Mouse (Mus musculus) monocyte, adult 2 months (primary cell): ENCODE results near the gene Esp15.
"Not testable (repeated sequence)": the region's sequence is repeated elsewhere in the genome, so short reads cannot be mapped to it uniquely, and the experiment has no call there.

Source experiments
- DNase-seq, 2 experiments: peaks; one replicate each; pipeline ENCODE4 v3.0.0; 2022; ENCODE audit warnings: low spot score in 2 of 2, low read depth in 1 of 2

The Esp15 gene

DNA sequence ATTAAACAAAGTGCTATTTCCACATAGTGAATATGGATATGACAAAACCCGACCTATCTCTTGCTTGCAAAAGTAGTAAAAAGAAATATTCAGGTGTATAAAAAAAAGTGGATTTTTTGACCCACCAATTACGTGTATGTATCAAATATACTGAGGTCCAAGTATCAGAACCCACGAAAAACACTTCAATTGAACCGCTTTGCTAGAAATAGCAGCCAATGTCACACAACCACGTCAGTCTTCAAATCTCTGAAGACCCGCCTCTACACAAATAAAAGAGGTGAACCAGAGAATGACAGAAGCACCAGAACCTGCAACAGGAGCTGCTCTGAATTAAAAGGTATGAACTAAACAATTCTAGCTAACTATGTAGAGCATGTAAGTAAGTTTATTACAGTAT, at the start of gene Esp15:
Gene Esp15, plus strand, starts transcription at position 301 of the 400 bp plus-strand sequence.
- not testable (repeated sequence) for DNase-seq

DNA sequence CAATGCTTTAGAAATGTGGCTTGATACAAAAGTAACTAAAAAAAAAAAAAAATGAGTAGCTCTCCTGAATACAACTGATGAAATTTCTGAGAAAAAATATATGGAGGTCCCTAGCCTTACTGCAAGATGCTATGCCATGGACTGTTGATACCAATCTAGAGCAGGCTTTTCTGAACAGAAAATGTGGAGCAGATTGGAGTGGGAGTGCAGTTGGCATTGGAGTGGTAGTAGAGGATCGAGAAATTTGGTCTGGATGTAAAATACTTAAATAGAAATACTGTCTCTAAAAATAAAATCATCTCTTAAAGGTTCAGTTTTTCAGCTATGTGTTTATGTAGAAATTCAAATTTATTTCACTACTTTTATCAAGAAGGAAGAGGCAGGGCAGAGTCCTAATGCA, 49.2 kb upstream of the Esp15 start:
- DNase-seq: no peak
